Mouse (Mus musculus) stomach, embryonic 16.5 days (tissue): ENCODE measurements at regions not wholly inside any gene's neighbourhood (a gene's known extent, or its start where the extent isn't known, plus 50 kb on each side); places are given as distances from the start of the nearest gene placed in this dataset.

Experiments used
- ATAC-seq: fragments of 200-750 bp; cut with Nextera tagmentation; 2 replicates; pipeline ENCODE4 v1.8.0; 2017; ENCODE audit warnings: moderate number of reproducible peaks, moderate TSS enrichment; ENCODE audit not compliant: insufficient read depth, low FRiP score
- H3K27ac ChIP-seq: fragments of 300-500 bp; sonication (generic); 2 replicates; pipeline ENCODE4 v1.5.1; 2014; ENCODE audit warnings: low read length
- H3K27me3 ChIP-seq: fragments of 300-500 bp; sonication (generic); 2 replicates; pipeline ENCODE4 v1.6.1; 2014; ENCODE audit warnings: low read length, control low read depth, mixed read lengths; ENCODE audit not compliant: control insufficient read depth, insufficient read depth
- H3K36me3 ChIP-seq: fragments of 300-500 bp; sonication (generic); 2 replicates; pipeline ENCODE4 v1.6.1; 2014; ENCODE audit warnings: low read length; ENCODE audit not compliant: control insufficient read depth, insufficient read depth
- H3K4me1 ChIP-seq: fragments of 300-500 bp; sonication (generic); 2 replicates; pipeline ENCODE4 v1.6.1; 2014; ENCODE audit warnings: low read length, control low read depth, mixed read lengths; ENCODE audit not compliant: control insufficient read depth, insufficient read depth
- H3K4me2 ChIP-seq: fragments of 300-500 bp; sonication (generic); 2 replicates; pipeline ENCODE4 v1.6.1; 2014; ENCODE audit warnings: low read depth, low read length, mixed read lengths
- H3K4me3 ChIP-seq: fragments of 300-500 bp; sonication (generic); replicated peaks from 2 replicates; pipeline ENCODE4 v1.5.1; 2014; ENCODE audit warnings: mild to moderate bottlenecking, low read length
- H3K9ac ChIP-seq: fragments of 300-500 bp; sonication (generic); 2 replicates; pipeline ENCODE4 v1.6.1; 2014; ENCODE audit warnings: low read length
- H3K9me3 ChIP-seq: fragments of 300-500 bp; sonication (generic); replicated peaks from 2 replicates; pipeline ENCODE4 v1.6.1; 2016; ENCODE audit warnings: low read length, control low read depth; ENCODE audit not compliant: control insufficient read depth
- WGBS: fragments of 180-500 bp; shearing (Covaris S2); extraction: QIAGEN DNeasy Blood & Tissue Kit; methylation state at CpG from one replicate; pipeline ENCODE4 v1.1.7; 2014; 5-methylcytosine and 5-hydroxymethylcytosine counted together

DNA sequence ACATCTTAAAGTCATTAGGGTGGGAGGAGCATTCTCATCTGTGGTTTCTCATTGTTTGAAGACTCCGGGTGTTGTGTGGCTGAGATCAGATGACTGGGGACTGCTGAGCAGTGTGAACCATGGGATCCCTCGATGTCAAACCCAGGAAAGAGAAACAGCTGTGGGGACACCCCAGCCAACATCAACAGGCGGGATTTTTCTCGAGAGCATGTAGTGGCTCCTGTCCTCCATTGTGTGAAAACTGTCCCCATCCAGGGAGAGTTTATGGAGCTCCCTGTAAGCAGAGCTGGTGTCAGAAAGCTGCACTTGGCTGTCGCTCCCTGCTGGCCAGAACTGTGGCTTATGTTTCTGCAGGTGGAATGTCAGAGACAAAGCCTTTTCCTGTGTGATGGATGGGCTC is 210.7 kb upstream of the Bmper start:
- Histone ChIP-seq H3K36me3 (no peaks in the 10 kb centered on the region), H3K4me2 (no peak overlapping the region), H3K4me3 (no peak overlapping the region), H3K27ac (no peak overlapping the region), H3K9ac (no peak overlapping the region), H3K9me3 (no peaks in the 10 kb centered on the region), H3K27me3 (no peaks in the 10 kb centered on the region), H3K4me1 (peaks cover 17% of the 10 kb centered on the region)
- no peak for ATAC-seq
- 24% methylated on average over 5 of the region's 5 CpGs for WGBS

- H3K4me1 ChIP-seq: peaks cover 5% of the 10 kb centered on the region; the same call in 1 of the 2 replicates
- H3K36me3 ChIP-seq: no peaks in the 10 kb centered on the region
- no peak overlapping the region for H3K9ac ChIP-seq
- H3K27me3 ChIP-seq: no peaks in the 10 kb centered on the region
- ATAC-seq: no peak
- no peak overlapping the region for H3K4me2 ChIP-seq
- no peak overlapping the region for H3K4me3 ChIP-seq
- no peak overlapping the region for H3K27ac ChIP-seq
- H3K9me3 ChIP-seq: no peaks in the 10 kb centered on the region
- WGBS: 97% methylated on average over 1 of the region's 1 CpGs
These were observed 206.1 kb upstream of the Bmper start for GRCm38 (mm10) chr9:23016733-23017132.

- Histone ChIP-seq H3K9me3 (no peaks in the 10 kb centered on the region), H3K27ac (no peak overlapping the region), H3K27me3 (no peaks in the 10 kb centered on the region), H3K4me3 (no peak overlapping the region), H3K4me1 (no peaks in the 10 kb centered on the region), H3K9ac (no peak overlapping the region), H3K4me2 (no peak overlapping the region), H3K36me3 (no peaks in the 10 kb centered on the region)
- peak; percentile 44; the same call in 1 of the 2 replicates for ATAC-seq
- WGBS: 85% methylated on average over 5 of the region's 5 CpGs
These were observed 198.8 kb upstream of the Bmper start for GRCm38 (mm10) chr9:23024061-23024460.

DNA sequence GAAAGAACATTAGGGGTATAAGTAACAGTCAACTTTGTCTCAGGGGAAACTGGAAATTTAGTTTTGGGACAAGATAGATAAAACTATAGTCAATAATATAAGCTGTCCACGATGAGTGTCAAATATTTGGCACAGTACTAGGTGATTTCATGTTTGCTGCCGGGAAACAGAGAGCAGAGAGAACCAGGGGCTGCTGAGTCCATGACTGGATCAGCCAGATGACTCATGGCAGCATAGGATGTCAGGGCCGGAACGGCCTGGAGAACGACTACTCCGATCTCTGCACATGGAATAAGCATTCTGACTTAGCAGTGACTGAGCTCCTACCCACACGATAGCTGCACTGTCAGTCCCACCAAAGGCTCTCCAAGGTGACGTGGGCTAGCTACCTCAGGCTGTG is 197.6 kb upstream of the Bmper start:
- no peak overlapping the region for H3K27ac ChIP-seq
- no peaks in the 10 kb centered on the region for H3K9me3 ChIP-seq
- no peak overlapping the region for H3K4me3 ChIP-seq
- no peak for ATAC-seq
- H3K36me3 ChIP-seq: no peaks in the 10 kb centered on the region
- H3K4me2 ChIP-seq: no peak overlapping the region
- H3K27me3 ChIP-seq: no peaks in the 10 kb centered on the region
- H3K4me1 ChIP-seq: no peaks in the 10 kb centered on the region
- 79% methylated on average over 8 of the region's 8 CpGs for WGBS
- no peak overlapping the region for H3K9ac ChIP-seq

- WGBS: 78% methylated on average over 9 of the region's 9 CpGs
- H3K4me3 ChIP-seq: no peak overlapping the region
- H3K27me3 ChIP-seq: no peaks in the 10 kb centered on the region
- no peaks in the 10 kb centered on the region for H3K36me3 ChIP-seq
- H3K4me2 ChIP-seq: no peak overlapping the region
- H3K27ac ChIP-seq: no peak overlapping the region
- H3K9ac ChIP-seq: no peak overlapping the region
- H3K4me1 ChIP-seq: no peaks in the 10 kb centered on the region
- no peaks in the 10 kb centered on the region for H3K9me3 ChIP-seq
- no peak for ATAC-seq
These were observed 195.2 kb upstream of the Bmper start for GRCm38 (mm10) chr9:23027377-23028313.

DNA sequence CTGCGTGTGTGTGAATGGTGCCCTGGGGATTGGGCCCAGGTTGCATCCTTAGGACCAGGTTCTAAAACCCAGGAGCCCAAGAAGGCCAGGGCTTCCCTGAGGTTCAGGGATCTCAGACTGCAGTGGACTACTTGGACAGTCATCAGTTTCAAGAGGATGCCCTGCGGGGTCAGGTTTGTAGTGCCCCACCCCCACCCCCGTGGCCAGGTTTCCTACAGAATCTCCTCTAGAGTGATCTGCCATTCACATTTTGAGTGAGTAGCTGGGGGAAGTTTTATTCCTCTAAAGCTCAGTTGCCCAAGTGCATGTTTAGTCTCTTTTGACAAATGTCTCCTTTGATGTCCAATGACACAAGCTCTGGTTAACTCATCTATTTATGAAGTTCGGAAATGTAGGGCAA is 193.5 kb upstream of the Bmper start:
- no peak for ATAC-seq
- no peaks in the 10 kb centered on the region for H3K27me3 ChIP-seq
- no peak overlapping the region for H3K4me2 ChIP-seq
- H3K4me1 ChIP-seq: no peaks in the 10 kb centered on the region
- no peak overlapping the region for H3K27ac ChIP-seq
- H3K36me3 ChIP-seq: no peaks in the 10 kb centered on the region
- WGBS: 65% methylated on average over 4 of the region's 4 CpGs
- no peaks in the 10 kb centered on the region for H3K9me3 ChIP-seq
- no peak overlapping the region for H3K4me3 ChIP-seq
- no peak overlapping the region for H3K9ac ChIP-seq

GRCm38 (mm10) chr9:23030138-23030537 is 192.7 kb upstream of the Bmper start:
- no peaks in the 10 kb centered on the region for H3K4me1 ChIP-seq
- no peak overlapping the region for H3K4me3 ChIP-seq
- H3K4me2 ChIP-seq: no peak overlapping the region
- no peak for ATAC-seq
- no peak overlapping the region for H3K27ac ChIP-seq
- H3K9ac ChIP-seq: no peak overlapping the region
- WGBS: 60% methylated on average over 11 of the region's 11 CpGs
- no peaks in the 10 kb centered on the region for H3K36me3 ChIP-seq
- no peaks in the 10 kb centered on the region for H3K27me3 ChIP-seq
- no peaks in the 10 kb centered on the region for H3K9me3 ChIP-seq

- no peaks in the 10 kb centered on the region for H3K4me1 ChIP-seq
- no peak for ATAC-seq
These were observed 192.3 kb upstream of the Bmper start for GRCm38 (mm10) chr9:23030546-23030945.

GRCm38 (mm10) chr9:23031916-23032315 is 191.0 kb upstream of the Bmper start:
- WGBS: 79% methylated on average over 9 of the region's 9 CpGs
- no peak overlapping the region for H3K4me3 ChIP-seq
- ATAC-seq: no peak
- no peaks in the 10 kb centered on the region for H3K36me3 ChIP-seq
- H3K27ac ChIP-seq: no peak overlapping the region
- no peaks in the 10 kb centered on the region for H3K9me3 ChIP-seq
- H3K4me1 ChIP-seq: 0 out of 2 replicates have a peak, but pooled peaks cover 6% of the 10 kb centered on the region
- no peaks in the 10 kb centered on the region for H3K27me3 ChIP-seq
- no peak overlapping the region for H3K4me2 ChIP-seq
- no peak overlapping the region for H3K9ac ChIP-seq

More at GRCm38 (mm10) chr9:23030546-23030945, 192.3 kb upstream of the Bmper start:
- 24% methylated on average over 2 of the region's 2 CpGs for WGBS
- H3K4me2 ChIP-seq: no peak overlapping the region
- no peak overlapping the region for H3K27ac ChIP-seq
- no peak overlapping the region for H3K4me3 ChIP-seq
- no peaks in the 10 kb centered on the region for H3K36me3 ChIP-seq
- no peaks in the 10 kb centered on the region for H3K9me3 ChIP-seq
- no peak overlapping the region for H3K9ac ChIP-seq
- H3K27me3 ChIP-seq: no peaks in the 10 kb centered on the region
